Mouse (Mus musculus) intestine, embryonic 16.5 days (tissue): ENCODE data around the gene Nrros. TPM values are rescaled to one million over a fixed set of nuclear protein-coding genes. Genes with fewer than 3 reads are reported as not detected.

Experiments used
- polyA plus RNA-seq: library from polyadenylated mRNA; unstranded; fragments of >200 nt; fragmentation: Nextera tagmentation; extraction: Ambion mirVana; gene quantifications from 2 replicates; pipeline ENCODE4 v1.2.1, GENCODE M21; 2015

The Nrros gene
- polyA plus RNA-seq, 1 experiment from 2014 or later = 13.1 TPM

Other genes with a start within 250 kb of the Nrros start
- 0.40 and 0.70 TPM in 2 replicates for gene Pigz, start 231.7 kb downstream of the Nrros start, polyA plus RNA-seq
- gene 0610012G03Rik, start 217.1 kb downstream of the Nrros start, polyA plus RNA-seq = 140 and 155 TPM in 2 replicates
- 63.8 and 72.2 TPM in 2 replicates for gene Ncbp2, start 217.1 kb downstream of the Nrros start, polyA plus RNA-seq
- gene Senp5, start 162.3 kb downstream of the Nrros start, polyA plus RNA-seq = 9.1 and 9.8 TPM in 2 replicates
- 34.5 and 34.6 TPM in 2 replicates for gene Pak2, start 86.3 kb downstream of the Nrros start, polyA plus RNA-seq
- 108 and 109 TPM in 2 replicates for gene Pigx, start 65.9 kb downstream of the Nrros start, polyA plus RNA-seq
- 26.1 and 29.3 TPM in 2 replicates for gene Cep19, start 65.8 kb downstream of the Nrros start, polyA plus RNA-seq
- gene Bex6, start 14.2 kb upstream of the Nrros start, polyA plus RNA-seq = not detected in 2 replicates
- 2.6 and 2.7 TPM in 2 replicates for gene Fbxo45, start 81.6 kb upstream of the Nrros start, polyA plus RNA-seq
- 17.2 and 17.6 TPM in 2 replicates for gene Wdr53, start 81.6 kb upstream of the Nrros start, polyA plus RNA-seq
- not detected in 2 replicates for gene Smco1, start 105.9 kb upstream of the Nrros start, polyA plus RNA-seq
- 14.4 and 16.8 TPM in 2 replicates for gene Rnf168, start 111.9 kb upstream of the Nrros start, polyA plus RNA-seq
- 13.6 and 14.7 TPM in 2 replicates for gene Ubxn7, start 166.7 kb upstream of the Nrros start, polyA plus RNA-seq
- not detected in 2 replicates for gene Tm4sf19, start 234.9 kb upstream of the Nrros start, polyA plus RNA-seq